Mouse (Mus musculus): Measurements from ENCODE around the gene 6030458C11Rik. TPM values are rescaled to one million over a fixed set of nuclear protein-coding genes. Genes with fewer than 3 reads are reported as not detected.
"Not testable (repeated sequence)": the region's sequence is repeated elsewhere in the genome, so short reads cannot be mapped to it uniquely, and the experiment has no call there.

The 6030458C11Rik gene
- total RNA-seq, 2 experiments from 2014 or later, result 26.0 to 27.8 TPM

DNA sequence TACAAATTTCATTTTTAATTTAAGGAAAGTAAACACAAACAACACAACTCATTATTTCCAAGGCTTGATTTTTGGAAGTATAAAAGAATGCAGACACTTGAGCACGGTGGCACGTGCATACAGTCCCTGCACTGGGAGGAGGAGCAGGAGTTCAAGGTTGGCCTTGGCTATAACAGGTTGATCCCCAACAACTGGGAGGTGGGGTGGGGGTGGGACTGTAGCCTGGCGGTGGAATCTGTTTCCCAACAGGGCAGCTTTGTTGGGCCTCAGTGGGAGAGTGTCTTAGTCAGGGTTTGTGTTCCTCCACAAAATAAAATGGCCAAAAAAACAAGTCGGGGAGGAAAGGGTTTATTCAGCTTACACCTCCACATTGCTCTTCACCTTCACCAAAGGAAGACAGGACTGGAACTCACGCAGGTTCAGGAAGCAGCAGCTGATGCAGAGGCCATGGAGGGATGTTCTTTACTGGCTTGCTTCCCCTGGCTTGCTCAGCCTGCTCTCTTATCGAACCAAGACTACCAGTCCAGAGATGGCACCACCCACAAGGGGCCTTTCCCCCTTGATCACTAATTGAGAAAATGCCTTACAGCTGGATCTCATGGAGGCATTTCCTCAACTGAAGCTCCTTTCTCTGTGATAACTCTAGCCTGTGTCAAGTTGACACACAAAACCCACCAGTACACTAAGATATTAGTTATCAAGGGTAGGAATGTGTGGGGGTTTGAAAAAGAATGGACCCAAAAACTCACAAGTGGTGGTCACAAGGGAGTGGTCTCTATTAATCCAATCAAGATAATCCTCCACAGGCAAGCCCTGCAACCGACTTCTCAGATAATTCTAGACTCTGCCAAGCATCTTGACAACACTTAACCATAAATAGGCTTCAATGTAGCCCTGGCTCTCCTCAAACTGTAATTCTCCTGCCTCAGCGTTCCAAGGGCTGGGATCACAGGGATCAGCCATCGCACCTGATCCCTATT lies 1.7 kb downstream of the 6030458C11Rik start:
- no peak for DNase-seq (ENCODE audit: low spot score in 2 of 2)

DNA sequence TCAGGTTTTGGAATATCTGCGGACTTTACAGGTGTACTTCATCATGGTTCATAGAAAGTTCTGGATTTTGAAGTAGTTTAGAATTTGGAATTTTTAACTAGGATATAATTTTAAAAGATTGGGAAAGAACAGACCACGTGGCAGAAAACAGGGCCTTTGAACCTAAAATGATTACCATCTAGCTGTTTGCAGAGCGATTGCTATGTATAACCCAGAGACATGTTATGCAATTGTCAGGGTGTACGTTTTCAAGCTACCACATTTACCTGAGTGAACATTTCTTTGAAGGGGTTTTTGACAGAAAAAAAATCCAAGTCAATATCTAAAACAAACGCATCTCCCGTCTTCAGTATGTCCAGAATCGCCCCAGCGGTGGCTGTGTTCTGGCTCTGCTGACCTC lies 6.9 kb downstream of the 6030458C11Rik start:
- DNase-seq (ENCODE audit: low spot score in 2 of 2), result no peak

DNA sequence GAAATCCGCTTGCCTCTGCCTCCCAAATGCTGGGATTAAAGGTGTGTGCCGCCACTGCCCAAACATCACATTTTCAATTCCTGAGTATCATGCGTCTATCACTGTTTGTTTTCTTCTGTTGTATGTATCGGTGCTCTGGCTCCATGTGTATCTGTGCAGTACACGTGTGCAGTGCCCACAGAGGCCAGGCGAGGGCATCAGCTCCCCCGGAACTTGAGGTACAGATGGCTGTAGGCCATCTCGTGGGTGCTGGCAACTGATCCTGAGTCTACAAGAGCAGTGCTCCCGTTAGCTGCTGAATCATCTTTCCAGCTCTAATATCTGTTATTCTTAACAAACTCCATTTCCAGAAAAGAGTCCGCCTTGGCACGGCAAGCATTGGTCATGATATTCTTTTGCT lies 11.8 kb downstream of the 6030458C11Rik start:
- DNase-seq (ENCODE audit: low spot score in 2 of 2), result no peak

DNA sequence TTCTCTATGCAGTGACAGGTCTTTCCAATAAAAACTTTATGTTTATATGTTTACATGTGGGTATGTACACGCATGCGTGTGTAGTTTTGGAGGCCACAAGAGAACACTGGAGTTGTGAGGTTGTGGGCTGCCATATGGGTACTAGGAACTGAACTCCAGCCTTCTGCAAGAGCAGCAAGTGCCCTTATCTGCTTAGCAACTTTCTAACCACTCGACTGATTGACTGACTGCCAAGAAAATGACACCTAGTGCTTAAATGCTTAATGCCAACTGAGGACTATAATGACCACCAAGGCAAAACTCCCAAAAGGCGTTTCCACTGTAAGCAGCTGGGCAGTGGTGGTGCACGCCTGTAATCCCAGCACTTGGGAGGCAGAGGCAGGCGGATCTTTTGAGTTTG lies 15.1 kb downstream of the 6030458C11Rik start:
- DNase-seq (ENCODE audit: low spot score in 2 of 2), result no peak

DNA sequence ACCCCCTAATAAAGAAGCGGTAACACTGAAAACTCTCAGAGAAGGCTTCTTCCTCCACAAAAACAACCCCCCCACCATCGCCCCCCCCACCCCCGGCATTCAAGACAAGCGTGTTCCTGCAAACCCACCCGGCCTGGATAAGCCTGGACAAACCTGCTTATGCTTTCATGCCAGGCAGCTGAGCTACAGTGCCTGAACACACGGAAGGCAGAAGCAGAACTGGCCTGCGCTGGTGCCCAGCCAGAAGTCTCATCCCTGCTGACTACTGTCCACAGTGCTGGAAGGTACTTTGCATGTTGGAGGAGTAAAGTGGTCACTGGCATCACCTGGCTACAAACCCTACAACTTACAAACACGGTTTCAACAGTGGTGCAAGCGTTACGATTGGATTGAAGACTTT lies 17.4 kb downstream of the 6030458C11Rik start:
- no peak for DNase-seq (ENCODE audit: low spot score in 2 of 2)

DNA sequence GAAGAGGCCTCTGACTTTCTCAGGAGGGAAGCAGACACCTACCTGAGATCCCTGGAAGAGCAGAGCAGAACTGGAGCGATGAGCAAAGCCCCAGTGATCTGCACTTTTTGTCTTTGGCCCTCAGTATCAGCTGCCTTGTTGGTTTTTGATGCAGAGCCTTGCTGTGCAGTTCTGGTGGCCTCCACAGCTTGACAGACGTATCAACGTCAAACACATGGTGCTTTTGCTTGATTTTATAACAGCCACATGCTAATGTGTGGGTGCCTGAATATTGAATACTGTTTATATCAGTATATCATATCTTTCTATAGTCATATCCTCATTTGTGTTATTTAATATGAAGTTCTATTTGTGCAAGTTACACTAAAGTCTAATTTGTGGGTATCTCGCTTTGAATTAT lies 19.4 kb downstream of the 6030458C11Rik start:
- no peak for DNase-seq (ENCODE audit: low spot score in 2 of 2)

DNA sequence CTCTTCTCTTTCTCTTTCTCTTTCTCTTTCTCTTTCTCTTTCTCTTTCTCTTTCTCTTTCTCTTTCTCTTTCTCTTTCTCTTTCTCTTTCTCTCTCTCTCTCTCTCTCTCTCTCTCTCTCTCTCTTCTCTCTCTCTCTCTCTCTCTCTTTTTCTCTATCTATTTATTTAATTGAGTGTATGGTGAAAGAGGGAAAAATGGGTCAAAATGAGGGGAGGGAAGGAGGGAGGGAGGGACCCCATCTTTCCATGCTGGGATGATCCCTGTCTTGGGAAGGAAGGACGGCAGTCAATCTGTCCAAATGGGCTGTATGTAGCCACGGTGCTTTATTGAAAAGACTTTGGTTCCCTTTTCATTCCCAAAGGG lies 23.3 kb downstream of the 6030458C11Rik start:
- DNase-seq (ENCODE audit: low spot score in 2 of 2), result not testable (repeated sequence)

DNA sequence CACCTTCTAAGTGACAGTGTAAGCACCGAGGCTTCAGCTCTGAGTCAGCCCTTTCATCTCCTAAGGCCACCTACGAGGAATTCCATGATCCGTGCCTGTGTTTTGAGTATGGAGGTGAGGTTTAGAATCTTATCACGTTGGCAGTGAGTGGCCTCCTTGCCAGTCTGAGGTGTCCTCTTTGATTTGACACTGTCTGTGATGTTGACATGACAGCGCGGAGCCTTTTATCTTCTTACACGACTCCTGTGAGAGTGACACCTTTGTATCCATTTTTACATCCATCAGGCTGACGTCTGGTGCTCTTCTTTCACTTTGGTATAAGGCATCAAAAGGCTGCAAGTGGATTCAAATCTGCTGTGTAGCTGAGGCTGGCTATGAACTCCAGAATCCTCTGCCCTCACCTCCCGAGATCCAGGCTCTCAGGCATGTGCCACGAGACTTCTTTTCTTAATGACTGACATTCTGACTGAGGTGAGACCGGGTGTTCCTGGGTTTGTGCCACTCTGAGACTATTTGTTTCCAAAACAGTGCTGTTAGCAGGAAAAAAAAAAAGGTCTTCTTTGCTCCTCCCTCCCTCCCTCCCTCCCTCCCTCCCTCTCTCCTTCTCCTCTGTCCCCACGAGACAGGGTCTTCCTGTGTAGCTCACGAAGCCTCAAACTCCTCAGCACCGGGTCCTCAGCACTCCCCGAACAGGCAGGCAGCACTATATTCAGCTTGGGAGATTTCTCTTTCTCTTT lies 23.9 kb downstream of the 6030458C11Rik start:
- DNase-seq (ENCODE audit: low spot score in 2 of 2), result no peak

DNA sequence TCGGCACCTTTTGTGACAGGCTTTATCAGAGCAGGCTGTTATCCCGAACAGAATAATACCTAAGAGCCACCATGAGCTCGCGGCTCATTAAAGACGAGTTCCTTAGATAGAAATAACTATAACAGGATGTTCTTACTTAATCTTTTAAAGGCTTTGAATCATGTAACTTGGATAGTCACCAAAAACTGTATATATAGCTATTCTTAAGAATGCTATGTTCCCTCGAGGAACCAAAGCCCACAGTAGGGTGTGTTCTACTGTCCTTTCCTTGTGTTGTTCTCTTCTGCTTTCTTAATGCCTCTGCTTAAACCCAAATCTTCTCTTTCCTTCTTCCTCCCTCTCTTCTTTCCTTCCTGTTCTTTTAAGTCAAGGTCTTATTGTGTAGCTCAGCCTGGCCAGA lies 26.4 kb downstream of the 6030458C11Rik start:
- DNase-seq (ENCODE audit: low spot score in 2 of 2), result no peak

DNA sequence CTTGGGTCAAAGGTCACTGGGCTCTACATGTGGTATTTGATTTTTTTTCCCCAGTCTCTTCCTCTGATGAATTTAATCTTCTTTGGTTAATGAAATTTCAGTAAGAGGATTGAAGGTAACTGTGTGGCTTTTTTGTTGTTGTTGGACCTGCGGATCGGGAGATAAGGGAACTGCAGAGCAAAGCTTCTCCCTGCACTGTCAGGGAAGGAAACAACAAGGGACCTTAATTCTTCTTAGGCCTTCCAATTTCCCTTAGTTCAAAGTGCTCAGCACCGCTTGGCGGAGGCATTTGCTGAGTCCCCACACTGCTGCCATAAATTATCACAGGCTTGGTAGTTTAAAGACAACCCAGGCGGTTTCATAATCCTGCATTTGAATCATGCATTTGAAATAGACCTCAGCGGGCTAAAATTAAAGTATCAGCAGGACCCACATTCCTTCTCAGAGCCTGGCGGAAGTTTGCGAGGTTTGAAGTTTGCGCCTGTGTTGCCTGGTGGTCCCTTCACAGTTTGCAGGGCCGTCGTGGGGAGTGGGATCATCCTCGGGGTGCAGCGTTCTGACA lies 28.5 kb downstream of the 6030458C11Rik start:
- DNase-seq (ENCODE audit: low spot score in 2 of 2), result peak in 1 of 2 experiments; percentile 19

DNA sequence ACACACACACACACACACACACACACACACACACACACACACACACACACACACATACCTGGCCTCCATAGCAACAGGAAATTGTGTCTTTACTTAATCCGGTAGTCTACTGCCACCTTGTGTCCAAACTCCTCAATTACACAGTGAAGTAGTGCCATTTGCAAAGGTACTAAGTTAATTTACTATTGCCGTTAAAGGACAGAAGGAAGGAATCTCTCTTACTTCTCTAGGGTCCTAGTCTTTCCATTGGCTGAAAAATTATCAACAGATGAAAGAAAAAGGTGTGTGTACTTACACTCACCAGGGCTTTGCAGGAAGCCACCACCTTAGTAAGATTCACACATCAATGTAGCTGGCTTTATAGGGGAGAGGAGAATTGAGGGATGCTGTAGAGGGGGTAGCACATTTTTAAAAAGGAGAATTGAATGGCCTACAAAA lies 29.0 kb downstream of the 6030458C11Rik start:
- DNase-seq (ENCODE audit: low spot score in 2 of 2), result peak; percentile 24 to 87

DNA sequence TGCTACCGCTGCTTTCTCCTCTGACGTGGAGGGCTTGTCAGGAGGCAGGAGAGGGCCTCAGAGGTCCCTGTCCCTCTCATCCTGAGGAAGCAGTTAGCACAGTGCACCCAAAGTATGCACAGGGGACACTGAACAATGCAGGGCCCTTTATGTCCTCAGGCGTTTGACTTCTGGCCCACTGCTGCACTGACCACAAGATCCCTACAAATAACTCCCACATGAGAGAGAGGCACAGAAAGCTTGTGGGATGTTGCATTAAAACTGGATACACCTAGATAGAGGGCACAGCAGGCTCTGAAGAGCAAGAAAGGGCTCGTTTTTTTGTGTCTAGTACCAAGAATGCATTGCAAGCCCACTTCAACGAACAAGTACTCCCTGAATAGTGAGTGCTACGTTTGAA lies 30.1 kb downstream of the 6030458C11Rik start:
- DNase-seq (ENCODE audit: low spot score in 2 of 2), result no peak

DNA sequence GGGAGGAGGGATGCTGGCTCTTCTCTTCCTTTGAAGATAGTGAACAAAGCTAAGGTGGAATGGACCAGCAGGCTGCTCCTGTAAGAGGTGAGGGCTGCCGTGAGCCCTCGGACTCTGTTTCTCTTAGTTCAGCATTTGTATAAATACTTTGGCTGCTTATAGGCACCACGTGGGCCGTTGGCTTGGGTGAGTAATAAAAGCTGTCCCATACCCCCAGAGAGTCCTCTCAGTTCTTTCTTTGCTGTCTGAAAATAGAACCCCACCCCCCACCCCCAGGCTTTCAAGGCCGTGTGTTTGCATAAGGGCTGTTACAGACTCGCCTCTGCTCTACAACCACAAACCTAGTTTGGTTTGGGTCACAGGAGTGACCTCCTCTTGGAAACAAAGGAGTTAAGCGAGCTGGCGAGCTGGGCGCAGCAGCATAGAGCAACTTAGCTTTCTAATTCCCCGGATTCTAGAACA lies 35.0 kb downstream of the 6030458C11Rik start:
- no peak for DNase-seq (ENCODE audit: low spot score in 2 of 2)

DNA sequence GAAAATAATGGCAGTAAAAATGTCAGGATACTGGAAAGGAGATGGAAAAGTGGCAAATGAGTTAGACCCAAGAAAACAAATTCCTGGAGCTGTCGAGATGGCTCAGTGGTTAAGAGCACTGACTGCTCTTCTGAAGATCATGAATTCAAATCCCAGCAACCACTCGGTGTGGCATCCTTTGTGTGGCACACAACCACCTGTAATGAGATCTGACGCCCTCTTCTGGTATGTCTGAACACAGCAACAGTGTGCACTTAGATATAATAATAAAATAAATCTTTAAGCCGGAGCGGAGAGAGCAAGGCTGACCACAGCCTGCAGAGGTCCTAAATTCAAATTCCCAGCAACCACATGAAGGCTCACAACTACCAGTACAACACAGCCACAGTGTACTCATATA lies 35.9 kb downstream of the 6030458C11Rik start:
- DNase-seq (ENCODE audit: low spot score in 2 of 2), result no peak

DNA sequence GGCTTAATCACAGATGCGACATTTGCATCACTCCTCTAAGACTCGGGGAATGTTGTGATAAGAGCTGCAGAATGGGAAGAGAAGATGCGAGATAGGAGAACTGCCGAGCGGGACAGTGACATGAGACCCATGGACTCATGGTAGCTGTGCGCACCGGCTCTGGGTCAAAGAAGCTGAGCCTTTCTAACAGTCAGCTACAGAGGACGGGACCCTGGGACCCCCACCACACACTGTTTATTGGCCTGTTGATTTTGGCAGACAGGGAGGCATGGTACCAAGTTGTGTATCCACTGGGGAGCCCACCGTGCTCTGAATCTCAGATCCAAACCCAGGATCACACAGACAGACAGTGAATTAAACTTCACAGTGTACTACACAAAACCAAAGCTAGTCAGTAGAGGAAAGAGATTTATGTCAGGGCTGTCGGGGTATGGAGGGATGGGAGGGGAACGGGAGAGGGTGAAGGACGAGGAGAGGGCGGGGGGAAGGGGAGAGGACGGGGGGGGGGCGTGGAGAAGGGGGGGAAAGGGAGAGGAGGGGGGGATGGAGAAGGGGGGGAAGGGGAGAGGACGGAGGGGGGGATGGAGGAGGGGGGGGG lies 42.6 kb downstream of the 6030458C11Rik start:
- DNase-seq (ENCODE audit: low spot score in 2 of 2), result no peak

DNA sequence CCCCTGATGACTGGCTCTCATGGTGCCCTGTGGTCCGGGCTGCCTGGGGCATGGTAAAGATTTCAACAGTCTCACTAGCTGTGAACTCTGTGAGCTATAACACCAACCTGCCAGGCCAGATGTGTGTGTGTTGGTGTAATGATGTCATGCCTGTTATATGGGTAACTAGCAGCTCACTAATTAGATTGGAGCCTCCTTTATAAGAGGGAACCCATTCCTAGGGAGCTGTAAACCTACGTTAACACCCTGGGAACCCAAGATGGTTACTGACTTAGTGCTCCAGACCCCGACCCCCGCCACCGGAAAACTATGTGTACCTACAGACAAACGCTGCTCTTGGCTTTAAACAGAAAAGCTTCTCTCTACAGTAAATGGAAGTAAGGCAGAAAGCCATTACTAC lies 43.2 kb downstream of the 6030458C11Rik start:
- DNase-seq (ENCODE audit: low spot score in 2 of 2), result no peak

DNA sequence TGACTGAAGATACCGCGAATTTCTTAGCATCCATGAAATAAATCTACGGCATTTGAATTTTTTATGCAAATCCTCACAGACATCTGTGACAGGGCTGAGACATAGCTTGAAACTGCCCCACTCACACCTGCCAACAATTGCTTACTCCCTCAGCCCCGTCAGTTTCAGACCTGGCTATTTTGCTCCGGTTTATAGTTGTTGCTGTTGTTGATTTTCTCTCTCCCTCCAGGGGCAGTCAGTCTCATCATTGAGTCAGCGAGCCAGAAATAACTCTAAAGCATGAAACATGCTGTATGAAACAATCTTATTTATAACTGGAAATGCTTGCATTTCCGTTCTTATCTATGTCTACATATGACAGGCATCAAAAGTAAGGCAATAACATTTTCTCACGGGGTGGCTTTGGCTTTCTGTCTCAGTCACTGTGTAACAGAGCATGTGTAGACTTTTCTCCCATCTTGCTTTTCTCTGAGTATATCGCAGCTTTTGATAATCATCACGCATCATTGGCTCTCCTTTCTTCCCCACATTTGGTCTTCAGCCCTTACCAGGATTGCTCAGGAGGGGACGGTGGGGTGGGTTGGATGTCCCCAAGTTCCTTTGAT lies 50.2 kb downstream of the 6030458C11Rik start:
- DNase-seq (ENCODE audit: low spot score in 2 of 2), result no peak

DNA sequence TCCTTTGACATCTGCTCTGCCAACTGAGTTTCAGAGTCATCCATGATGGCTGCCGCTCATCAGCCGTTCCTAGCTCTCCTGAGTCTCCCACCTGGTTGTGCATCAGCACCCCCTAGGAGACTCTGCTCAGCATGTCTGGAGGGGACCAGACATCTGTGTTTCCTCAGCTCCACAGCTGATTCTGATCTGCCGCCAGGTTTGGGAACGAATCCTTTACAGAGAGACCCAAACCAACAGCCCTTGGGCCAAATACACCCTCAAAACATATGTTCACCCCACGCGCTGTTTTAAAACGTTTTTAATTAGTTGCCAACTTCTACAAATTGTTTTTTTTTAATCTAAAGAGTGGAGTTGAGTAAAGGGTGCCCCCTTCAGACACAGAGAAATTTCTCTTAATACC lies 53.5 kb downstream of the 6030458C11Rik start:
- DNase-seq (ENCODE audit: low spot score in 2 of 2), result peak; percentile 68 to 78

DNA sequence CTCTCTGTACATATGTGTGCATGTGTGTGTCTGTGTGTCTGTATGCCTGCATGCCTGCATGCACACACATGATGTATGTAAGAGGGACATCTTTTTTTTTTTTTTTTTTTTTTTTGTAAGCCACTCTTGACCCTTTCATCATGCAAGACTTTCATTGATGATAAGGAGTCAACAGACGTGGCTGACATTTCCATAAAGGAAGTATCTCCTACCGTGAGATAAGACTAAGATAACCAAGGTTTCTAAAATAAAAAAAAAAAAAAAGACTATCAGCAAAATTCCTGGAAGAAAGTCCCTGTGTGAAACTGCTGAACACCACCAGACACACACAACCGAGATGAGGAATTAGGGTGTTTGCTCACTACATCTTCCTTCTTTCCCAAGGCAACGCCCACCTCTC lies 57.6 kb downstream of the 6030458C11Rik start:
- DNase-seq (ENCODE audit: low spot score in 2 of 2), result no peak

DNA sequence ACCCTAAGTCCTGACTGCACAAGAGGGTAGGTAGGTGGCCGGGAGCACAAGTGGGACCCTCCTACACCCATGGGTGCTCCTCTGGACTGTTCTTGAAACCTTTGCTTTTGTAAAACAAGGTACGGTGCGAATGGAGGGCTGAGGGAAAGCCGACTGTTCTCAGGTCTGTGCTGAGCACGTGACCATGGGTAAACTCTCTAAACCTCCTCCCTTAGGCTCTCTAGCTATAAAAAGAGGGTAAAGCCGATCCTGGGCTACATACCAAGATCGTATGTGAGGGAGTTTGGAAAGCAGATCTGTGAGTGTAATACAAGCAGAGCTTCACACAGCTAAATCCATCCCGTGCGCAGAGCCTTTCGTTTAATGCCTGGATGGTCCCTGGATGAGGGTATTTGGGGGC lies 61.3 kb downstream of the 6030458C11Rik start:
- no peak for DNase-seq (ENCODE audit: low spot score in 2 of 2)
